Mouse (Mus musculus): Measurements from ENCODE around the gene Plp2. TPM values are rescaled to one million over a fixed set of nuclear protein-coding genes. Genes with fewer than 3 reads are reported as not detected.

The Plp2 gene
- polyA plus RNA-seq, 1 experiment from 2014 or later = 33.2 TPM

Other genes with a start within 250 kb of the Plp2 start
- gene Foxp3, start 97.7 kb downstream of the Plp2 start, polyA plus RNA-seq (2016; fragmentation: Nextera tagmentation; extraction: Ambion mirVana) = 0.09 and 0.13 TPM in 2 replicates
- 4.9 and 5.7 TPM in 2 replicates for gene Ppp1r3f, start 97.1 kb downstream of the Plp2 start, polyA plus RNA-seq (2016; fragmentation: Nextera tagmentation; extraction: Ambion mirVana)
- gene Ccdc22, start 65.9 kb downstream of the Plp2 start, polyA plus RNA-seq (2016; fragmentation: Nextera tagmentation; extraction: Ambion mirVana) = 30.3 and 30.8 TPM in 2 replicates
- gene Cacna1f, start 64.3 kb downstream of the Plp2 start, polyA plus RNA-seq (2016; fragmentation: Nextera tagmentation; extraction: Ambion mirVana) = not detected in 2 replicates
- 39.9 and 40.8 TPM in 2 replicates for gene Syp, start 32.9 kb downstream of the Plp2 start, polyA plus RNA-seq (2016; fragmentation: Nextera tagmentation; extraction: Ambion mirVana)
- gene Prickle3, start 14.1 kb downstream of the Plp2 start, polyA plus RNA-seq (2016; fragmentation: Nextera tagmentation; extraction: Ambion mirVana) = 2.6 and 2.7 TPM in 2 replicates
- gene Magix, start 9.9 kb upstream of the Plp2 start, polyA plus RNA-seq (2016; fragmentation: Nextera tagmentation; extraction: Ambion mirVana) = 0.09 TPM in 1 of 2 replicates, not detected in the other
- gene Gpkow, start 25.7 kb upstream of the Plp2 start, polyA plus RNA-seq (2016; fragmentation: Nextera tagmentation; extraction: Ambion mirVana) = 43.6 and 45.7 TPM in 2 replicates
- gene Wdr45, start 42.9 kb upstream of the Plp2 start, polyA plus RNA-seq (2016; fragmentation: Nextera tagmentation; extraction: Ambion mirVana) = 26.4 and 27.0 TPM in 2 replicates
- not detected in 2 replicates for gene Gm45208, start 50.9 kb upstream of the Plp2 start, polyA plus RNA-seq (2016; fragmentation: Nextera tagmentation; extraction: Ambion mirVana)
- gene Praf2, start 57.0 kb upstream of the Plp2 start, polyA plus RNA-seq (2016; fragmentation: Nextera tagmentation; extraction: Ambion mirVana) = 88.8 and 89.2 TPM in 2 replicates
- gene Ccdc120, start 79.5 kb upstream of the Plp2 start, polyA plus RNA-seq (2016; fragmentation: Nextera tagmentation; extraction: Ambion mirVana) = 27.5 and 34.1 TPM in 2 replicates
- gene Tfe3, start 91.2 kb upstream of the Plp2 start, polyA plus RNA-seq (2016; fragmentation: Nextera tagmentation; extraction: Ambion mirVana) = 37.6 and 39.1 TPM in 2 replicates
- gene Gripap1, start 118.4 kb upstream of the Plp2 start, polyA plus RNA-seq (2016; fragmentation: Nextera tagmentation; extraction: Ambion mirVana) = 78.3 and 80.8 TPM in 2 replicates
- gene Kcnd1, start 150.9 kb upstream of the Plp2 start, polyA plus RNA-seq (2016; fragmentation: Nextera tagmentation; extraction: Ambion mirVana) = 0.96 and 1.5 TPM in 2 replicates
- 63.2 and 68.3 TPM in 2 replicates for gene Otud5, start 170.0 kb upstream of the Plp2 start, polyA plus RNA-seq (2016; fragmentation: Nextera tagmentation; extraction: Ambion mirVana)
- gene Pim2, start 206.9 kb upstream of the Plp2 start, polyA plus RNA-seq (2016; fragmentation: Nextera tagmentation; extraction: Ambion mirVana) = 19.2 and 19.7 TPM in 2 replicates
- 31.0 and 31.4 TPM in 2 replicates for gene Slc35a2, start 212.6 kb upstream of the Plp2 start, polyA plus RNA-seq (2016; fragmentation: Nextera tagmentation; extraction: Ambion mirVana)
- gene Pqbp1, start 227.9 kb upstream of the Plp2 start, polyA plus RNA-seq (2016; fragmentation: Nextera tagmentation; extraction: Ambion mirVana) = 177 and 180 TPM in 2 replicates
- 156 and 160 TPM in 2 replicates for gene Timm17b, start 228.0 kb upstream of the Plp2 start, polyA plus RNA-seq (2016; fragmentation: Nextera tagmentation; extraction: Ambion mirVana)
- not detected in 2 replicates for gene Gm10491, start 236.4 kb upstream of the Plp2 start, polyA plus RNA-seq (2016; fragmentation: Nextera tagmentation; extraction: Ambion mirVana)
- not detected in 2 replicates for gene Gm10490, start 238.2 kb upstream of the Plp2 start, polyA plus RNA-seq (2016; fragmentation: Nextera tagmentation; extraction: Ambion mirVana)
- 77.5 and 87.2 TPM in 2 replicates for gene Pcsk1n, start 248.4 kb upstream of the Plp2 start, polyA plus RNA-seq (2016; fragmentation: Nextera tagmentation; extraction: Ambion mirVana)